Mouse (Mus musculus) forebrain, embryonic 15.5 days (tissue): ENCODE measurements around the gene Lonp2. TPM values are rescaled to one million over a fixed set of nuclear protein-coding genes. Genes with fewer than 3 reads are reported as not detected.
A peak's percentile ranks its signal among the peaks of the same experiment; 100 is the strongest.

Experiments used
- ATAC-seq: fragments of 200-750 bp; cut with Nextera tagmentation; replicated peaks from 2 replicates; pipeline ENCODE4 v1.8.0; 2017; ENCODE audit warnings: mild to moderate bottlenecking, moderate TSS enrichment, moderate library complexity
- H3K27ac ChIP-seq: fragments of 300-500 bp; sonication (generic); replicated peaks from 2 replicates; pipeline ENCODE4 v1.5.1; 2015; ENCODE audit warnings: mild to moderate bottlenecking, inconsistent platforms
- H3K27me3 ChIP-seq: fragments of 300-500 bp; sonication (generic); 2 replicates; pipeline ENCODE4 v1.6.1; 2015; ENCODE audit warnings: inconsistent platforms
- H3K36me3 ChIP-seq: fragments of 300-500 bp; sonication (generic); 2 replicates; pipeline ENCODE4 v1.6.1; 2015; ENCODE audit warnings: mild to moderate bottlenecking, inconsistent platforms
- H3K4me1 ChIP-seq: fragments of 300-500 bp; sonication (generic); 2 replicates; pipeline ENCODE4 v1.6.1; 2015; ENCODE audit warnings: inconsistent platforms
- H3K4me2 ChIP-seq: fragments of 300-500 bp; sonication (generic); replicated peaks from 2 replicates; pipeline ENCODE4 v1.6.1; 2015; ENCODE audit warnings: mild to moderate bottlenecking, inconsistent platforms
- H3K4me3 ChIP-seq: fragments of 300-500 bp; sonication (generic); 2 replicates; pipeline ENCODE4 v1.5.1; 2015; ENCODE audit warnings: mild to moderate bottlenecking, inconsistent platforms
- H3K9ac ChIP-seq: fragments of 300-500 bp; sonication (generic); replicated peaks from 2 replicates; pipeline ENCODE4 v1.6.1; 2015; ENCODE audit warnings: mild to moderate bottlenecking, inconsistent platforms
- H3K9me3 ChIP-seq: fragments of 300-500 bp; sonication (generic); 2 replicates; pipeline ENCODE4 v1.6.1; 2016; ENCODE audit warnings: inconsistent platforms
- WGBS: fragments of 180-500 bp; shearing (Covaris S2); methylation state at CpG from one replicate; pipeline ENCODE4 v1.1.7; 2015; ENCODE audit warnings: mixed read lengths; 5-methylcytosine and 5-hydroxymethylcytosine counted together
- polyA plus RNA-seq: library from polyadenylated mRNA; unstranded; fragments of >200 nt; fragmentation: Nextera tagmentation; extraction: Ambion mirVana; gene quantifications from 2 replicates; pipeline ENCODE4 v1.2.1, GENCODE M21; 2015

Lonp2 gene
- polyA plus RNA-seq, 1 experiment from 2014 or later = 87.6 TPM

GRCm38 (mm10) chr8:86692107-86692506 is 68.3 kb downstream of the Lonp2 start:
- Histone ChIP-seq H3K4me1 (no peaks in the 10 kb centered on the region), H3K36me3 (no peaks in the 10 kb centered on the region), H3K9ac (no peak overlapping the region), H3K9me3 (no peaks in the 10 kb centered on the region), H3K27ac (no peak overlapping the region), H3K4me3 (no peak overlapping the region), H3K27me3 (no peaks in the 10 kb centered on the region), H3K4me2 (no peak overlapping the region)
- no peak for ATAC-seq
- 89% methylated on average over 1 of the region's 1 CpGs for WGBS

GRCm38 (mm10) chr8:86694011-86694410 is 70.2 kb downstream of the Lonp2 start:
- Histone ChIP-seq H3K4me3 (no peak overlapping the region), H3K9me3 (no peaks in the 10 kb centered on the region), H3K36me3 (no peaks in the 10 kb centered on the region), H3K27me3 (no peaks in the 10 kb centered on the region), H3K27ac (no peak overlapping the region), H3K4me1 (no peaks in the 10 kb centered on the region), H3K4me2 (no peak overlapping the region), H3K9ac (no peak overlapping the region)
- no peak for ATAC-seq
- 97% methylated on average over 1 of the region's 1 CpGs for WGBS

- Histone ChIP-seq H3K4me3 (no peak overlapping the region), H3K36me3 (no peaks in the 10 kb centered on the region), H3K4me1 (no peaks in the 10 kb centered on the region), H3K9me3 (no peaks in the 10 kb centered on the region), H3K4me2 (no peak overlapping the region), H3K9ac (no peak overlapping the region), H3K27me3 (no peaks in the 10 kb centered on the region), H3K27ac (no peak overlapping the region)
- no peak for ATAC-seq
- 94% methylated on average over 2 of the region's 2 CpGs for WGBS
Observed at GRCm38 (mm10) chr8:86695703-86696102, 71.9 kb downstream of the Lonp2 start.

- no peaks in the 10 kb centered on the region for H3K27me3 ChIP-seq
- no peak overlapping the region for H3K9ac ChIP-seq
- no peaks in the 10 kb centered on the region for H3K9me3 ChIP-seq
- 96% methylated on average over 1 of the region's 1 CpGs for WGBS
- H3K4me2 ChIP-seq = no peak overlapping the region
- H3K4me1 ChIP-seq = no peaks in the 10 kb centered on the region
- no peaks in the 10 kb centered on the region for H3K36me3 ChIP-seq
- no peak for ATAC-seq
- H3K27ac ChIP-seq = no peak overlapping the region
- H3K4me3 ChIP-seq = no peak overlapping the region
Observed at GRCm38 (mm10) chr8:86698811-86699421, 75.1 kb downstream of the Lonp2 start.

GRCm38 (mm10) chr8:86699471-86699870 is 75.6 kb downstream of the Lonp2 start:
- WGBS = 92% methylated on average over 12 of the region's 12 CpGs
- Histone ChIP-seq H3K4me2 (no peak overlapping the region), H3K27me3 (no peaks in the 10 kb centered on the region), H3K36me3 (no peaks in the 10 kb centered on the region), H3K4me1 (no peaks in the 10 kb centered on the region), H3K27ac (no peak overlapping the region), H3K4me3 (no peak overlapping the region), H3K9me3 (no peaks in the 10 kb centered on the region), H3K9ac (no peak overlapping the region)
- ATAC-seq = no peak

- ATAC-seq = no peak
- Histone ChIP-seq H3K27me3 (no peaks in the 10 kb centered on the region), H3K4me1 (no peaks in the 10 kb centered on the region), H3K36me3 (no peaks in the 10 kb centered on the region), H3K27ac (no peak overlapping the region; the same call in 1 of the 2 replicates), H3K9ac (no peak overlapping the region), H3K9me3 (no peaks in the 10 kb centered on the region), H3K4me3 (no peak overlapping the region), H3K4me2 (no peak overlapping the region)
- whole genome bisulfite sequencing = 91% methylated on average over 3 of the region's 3 CpGs
Observed at GRCm38 (mm10) chr8:86702453-86702852, 78.6 kb downstream of the Lonp2 start.

- H3K27ac ChIP-seq = no peak overlapping the region
- WGBS = 87% methylated on average over 3 of the region's 3 CpGs
- no peak overlapping the region for H3K4me3 ChIP-seq
- no peaks in the 10 kb centered on the region; the same call in 1 of the 2 replicates for H3K4me1 ChIP-seq
- no peaks in the 10 kb centered on the region for H3K9me3 ChIP-seq
- no peaks in the 10 kb centered on the region for H3K27me3 ChIP-seq
- H3K36me3 ChIP-seq = no peaks in the 10 kb centered on the region
- no peak overlapping the region for H3K9ac ChIP-seq
- ATAC-seq = no peak
- no peak overlapping the region for H3K4me2 ChIP-seq
Observed at GRCm38 (mm10) chr8:86705317-86705716, 81.5 kb downstream of the Lonp2 start.

- no peak for ATAC-seq
- Histone ChIP-seq H3K27ac (no peak overlapping the region), H3K4me2 (no peak overlapping the region), H3K4me3 (no peak overlapping the region), H3K36me3 (no peaks in the 10 kb centered on the region), H3K27me3 (no peaks in the 10 kb centered on the region), H3K9me3 (no peaks in the 10 kb centered on the region), H3K9ac (no peak overlapping the region), H3K4me1 (peaks cover 13% of the 10 kb centered on the region)
- whole genome bisulfite sequencing = 87% methylated on average over 5 of the region's 5 CpGs
Observed at GRCm38 (mm10) chr8:86706756-86707155, 82.9 kb downstream of the Lonp2 start.

- Histone ChIP-seq H3K27ac (no peak overlapping the region), H3K27me3 (no peaks in the 10 kb centered on the region), H3K4me2 (no peak overlapping the region), H3K9ac (no peak overlapping the region), H3K9me3 (no peaks in the 10 kb centered on the region), H3K36me3 (no peaks in the 10 kb centered on the region), H3K4me1 (peaks cover 24% of the 10 kb centered on the region), H3K4me3 (no peak overlapping the region)
- 69% methylated on average over 4 of the region's 4 CpGs for WGBS
- no peak for ATAC-seq
Observed at GRCm38 (mm10) chr8:86707873-86708272, 84.0 kb downstream of the Lonp2 start.

- Histone ChIP-seq H3K4me2 (no peak overlapping the region), H3K36me3 (no peaks in the 10 kb centered on the region), H3K4me1 (peaks cover 44% of the 10 kb centered on the region), H3K4me3 (no peak overlapping the region), H3K9ac (no peak overlapping the region), H3K27me3 (no peaks in the 10 kb centered on the region), H3K27ac (peak overlapping the region; percentile 91), H3K9me3 (no peaks in the 10 kb centered on the region)
- ATAC-seq = no peak
- WGBS = 93% methylated on average over 3 of the region's 3 CpGs
Observed at GRCm38 (mm10) chr8:86712594-86712993, 88.8 kb downstream of the Lonp2 start.

- Histone ChIP-seq H3K9me3 (no peaks in the 10 kb centered on the region), H3K4me3 (no peak overlapping the region), H3K27me3 (no peaks in the 10 kb centered on the region), H3K27ac (peak overlapping the region; percentile 91), H3K4me1 (peaks cover 44% of the 10 kb centered on the region), H3K9ac (no peak overlapping the region), H3K4me2 (peak overlapping the region; percentile 20), H3K36me3 (no peaks in the 10 kb centered on the region)
- WGBS = 52% methylated on average over 14 of the region's 14 CpGs
- ATAC-seq = peak; percentile 90
Observed at GRCm38 (mm10) chr8:86713407-86714188, 89.8 kb downstream of the Lonp2 start.

GRCm38 (mm10) chr8:86718332-86718994 is 94.6 kb downstream of the Lonp2 start:
- Histone ChIP-seq H3K27ac (no peak overlapping the region), H3K9me3 (no peaks in the 10 kb centered on the region), H3K4me1 (peaks cover 14% of the 10 kb centered on the region), H3K4me2 (no peak overlapping the region), H3K36me3 (peaks cover 13% of the 10 kb centered on the region; the same call in 1 of the 2 replicates), H3K4me3 (no peak overlapping the region), H3K27me3 (no peaks in the 10 kb centered on the region), H3K9ac (no peak overlapping the region)
- WGBS = 87% methylated on average over 2 of the region's 2 CpGs
- no peak for ATAC-seq
